Mouse (Mus musculus): ENCODE results near the gene Fam178b.

GRCm38 (mm10) chr1:36633920-36634319 is 49.1 kb downstream of the Fam178b start:
- TF ChIP-seq CTCF (IDR thresholded peaks at IDR 0.05; ENCODE audit: borderline replicate concordance, insufficient read depth, low read depth, low read length) = no peak
- TF ChIP-seq POLR2A (IDR thresholded peaks at IDR 0.05; ENCODE audit: borderline replicate concordance, insufficient read depth, low read length) = no peak

All from cerebellum, adult 2 months (tissue).